ENCODE assay signal across 8 mouse cellular contexts in the genomic region with DNA sequence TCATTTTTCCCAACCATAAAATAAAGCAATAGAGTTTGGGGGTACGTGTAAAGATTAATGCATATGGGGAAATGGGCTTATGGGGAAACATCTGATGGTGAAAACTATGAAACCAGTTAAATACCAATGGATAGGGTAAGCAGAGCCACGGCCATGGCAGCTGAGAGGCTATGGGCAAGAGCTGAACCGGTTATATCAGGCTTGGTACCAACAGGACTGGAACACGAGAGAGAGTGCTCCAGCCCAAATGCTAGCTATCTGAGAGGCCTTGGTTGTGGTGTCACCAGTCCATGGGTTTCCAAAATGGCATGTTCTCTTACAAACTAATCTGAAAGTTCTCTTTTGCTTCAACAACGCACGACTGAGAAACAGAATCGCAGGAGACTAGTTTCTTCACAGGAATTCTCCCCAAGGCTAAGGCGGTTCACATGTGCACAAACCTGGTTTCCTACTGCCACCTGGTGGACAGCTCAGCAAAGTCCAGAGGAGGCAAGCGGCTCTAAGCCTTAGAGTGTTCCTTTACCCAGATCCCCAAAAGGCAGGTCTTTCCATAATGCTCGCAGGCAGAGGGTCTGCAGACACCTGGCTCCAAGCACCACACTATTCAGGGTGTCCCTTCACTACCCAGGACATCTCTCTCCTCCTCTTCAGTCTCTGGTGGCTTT.
DNase-seq lines count a peak whose midpoint lies in the region; ATAC-seq lines count a peak whose summit lies in the region.

No protein-coding gene starts in this region.

- WGBS in forebrain, embryonic 16.5 days, result 32% methylated on average over 10 of the region's 10 CpGs

- H3K4me2 ChIP-seq in forebrain, embryonic 16.5 days (ENCODE audit: low read length), result no peak overlapping the region

- ATAC-seq in CD4-positive, CD25-positive, alpha-beta regulatory T cell, adult 4 months, result no peak
- peak; percentile 99 for ATAC-seq in forebrain, embryonic 16.5 days

- H3K9me3 ChIP-seq in forebrain, embryonic 16.5 days (ENCODE audit: control insufficient read depth, low read length), result no peaks in the 10 kb centered on the region

- peak; percentile 27 for DNase-seq in CD4-positive, CD25-positive, alpha-beta regulatory T cell, adult 2 months (ENCODE audit: low read depth, low spot score)
- peak; percentile 78 for DNase-seq in cerebellum, adult 18-20 months
- peak; percentile 77 for DNase-seq in hindlimb bud, embryonic 11.5 days (ENCODE audit: extremely low spot score, low read depth, low spot score)
- peak; percentile 46 for DNase-seq in left cerebral cortex, adult 11 months (ENCODE audit: low spot score)
- DNase-seq in lung, postnatal 36 days, result peak; percentile 50
- peak; percentile 73 for DNase-seq in right cerebral cortex, postnatal 25 days

- H3K27ac ChIP-seq in forebrain, embryonic 16.5 days (ENCODE audit: low read length), result no peak overlapping the region

- no peak overlapping the region for H3K9ac ChIP-seq in forebrain, embryonic 16.5 days (replicated peaks; ENCODE audit: low read depth, low read length)

- no peaks in the 10 kb centered on the region for H3K27me3 ChIP-seq in forebrain, embryonic 16.5 days (replicated peaks; ENCODE audit: control insufficient read depth, insufficient read depth, low read length)

- H3K36me3 ChIP-seq in forebrain, embryonic 16.5 days (ENCODE audit: control insufficient read depth, insufficient read depth), result no peaks in the 10 kb centered on the region

- no peak overlapping the region for H3K4me3 ChIP-seq in forebrain, embryonic 16.5 days (replicated peaks; ENCODE audit: low read length)

- H3K4me1 ChIP-seq in forebrain, embryonic 16.5 days (replicated peaks; ENCODE audit: control insufficient read depth, insufficient read depth, low read length), result no peaks in the 10 kb centered on the region

Comparison
In these comparisons a context has a peak if more than half of its experiments do, and no peak if none do; other contexts are left out.
1. DNase-seq: peak in every context shown above with its lines; median percentile 78 in cerebellum, adult 18-20 months; 77 in hindlimb bud, embryonic 11.5 days; 73 in right cerebral cortex, postnatal 25 days; 50 in lung, postnatal 36 days; 46 in left cerebral cortex, adult 11 months; 27 in CD4-positive, CD25-positive, alpha-beta regulatory T cell, adult 2 months.